Mouse (Mus musculus) liver, embryonic 14.5 days (tissue): ENCODE data around the gene Tgfb1.

Source experiments
- CTCF ChIP-seq: IDR thresholded peaks from 2 replicates; pipeline ENCODE4 v1.5.1; 2016; ENCODE audit warnings: antibody characterized with exemption, low read depth, control low read depth
- EP300 ChIP-seq: IDR thresholded peaks from 2 replicates; pipeline ENCODE4 v1.6.1; 2016; ENCODE audit warnings: antibody characterized with exemption, low read depth

- no peak; the same call in 1 of the 2 replicates for TF ChIP-seq CTCF
- peak; percentile 73 for TF ChIP-seq EP300
These were observed 6.1 kb upstream of the Tgfb1 start, which contains the start of gene B9d2 for GRCm38 (mm10) chr7:25680514-25681258.
